Mouse (Mus musculus): ENCODE data around the gene Zfp551. TPM values are rescaled to one million over a fixed set of nuclear protein-coding genes. Genes with fewer than 3 reads are reported as not detected.

Zfp551 gene
- 10 to 100 TPM in 2 of 4 experiments, 1 to 10 TPM in 2; 8.3 to 10.3 (median 9.9) TPM for total RNA-seq (2022)

DNA sequence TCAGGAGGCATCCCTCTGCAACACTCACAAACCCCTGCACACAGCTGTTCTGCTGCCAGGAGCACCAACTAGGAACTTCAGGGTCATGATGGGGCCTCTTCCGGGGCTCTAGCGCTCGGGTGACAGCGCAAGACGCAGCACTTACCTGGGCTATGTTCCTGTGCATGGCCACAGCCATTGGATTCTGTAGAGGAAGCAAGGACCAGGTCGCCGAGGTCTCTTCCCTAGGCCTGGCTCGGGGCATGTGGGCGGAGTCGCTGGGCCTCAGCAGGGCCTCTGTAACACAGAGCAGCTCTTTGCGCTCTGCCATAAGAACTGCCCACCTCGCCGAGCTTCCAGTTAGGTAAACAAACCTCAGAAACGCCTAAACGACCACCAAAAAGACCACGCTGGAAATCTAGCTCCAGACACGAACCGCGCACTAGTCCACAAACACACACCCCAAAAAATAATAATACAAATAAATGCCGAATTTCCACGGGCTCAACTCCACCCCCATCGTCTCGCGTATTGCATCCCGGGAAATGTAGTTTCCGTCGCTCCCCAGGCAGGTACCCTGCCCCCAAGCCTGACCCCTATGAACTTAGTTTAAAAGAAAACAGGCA, at the start of gene Zfp551:
TSS of gene Zfp551 (minus strand) at position 507 of the 605 bp plus-strand sequence.
- DNase-seq (ENCODE audit: low spot score in 2 of 2) = peak; percentile 33 to 49

DNA sequence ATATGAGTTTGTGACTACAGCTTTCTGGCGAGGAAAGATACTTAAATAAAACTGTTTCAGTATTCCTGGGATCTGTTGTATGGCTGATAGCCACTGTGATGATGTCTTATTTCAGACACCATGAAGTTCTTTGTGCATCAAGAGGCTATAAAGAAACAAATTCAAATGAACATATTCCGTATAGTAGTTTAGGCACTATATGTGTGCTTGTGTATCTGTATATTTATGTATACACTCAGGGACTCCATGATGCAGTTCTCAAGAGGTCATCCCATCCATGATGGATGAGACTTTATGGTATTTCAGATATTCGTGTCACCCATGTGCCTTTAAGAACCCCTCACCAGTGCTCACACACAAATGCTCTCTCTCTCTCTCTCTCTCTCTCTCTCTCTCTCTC, 304 bp upstream of the Zfp551 start:
- no peak for DNase-seq (ENCODE audit: low spot score in 2 of 2)

DNA sequence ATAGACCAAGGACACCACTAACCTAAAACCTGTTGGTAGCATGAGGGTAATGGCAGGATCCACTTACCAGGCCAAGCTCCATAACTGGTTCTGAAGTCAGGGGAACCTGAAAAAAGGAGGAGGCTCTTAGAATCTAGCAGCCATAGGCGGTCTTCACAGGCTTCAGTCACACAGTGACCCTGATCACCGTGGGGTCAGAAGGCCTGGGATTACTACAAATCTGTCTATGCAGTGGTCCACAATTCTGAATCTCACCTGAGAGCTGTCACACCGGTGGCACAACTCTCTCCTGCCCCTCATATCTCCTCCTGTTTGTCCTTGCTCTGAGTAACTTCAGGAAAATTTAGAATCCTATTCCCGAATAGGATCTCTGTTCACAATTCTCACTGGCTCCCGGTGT, 810 bp downstream of the Zfp551 start:
- DNase-seq (ENCODE audit: low spot score in 2 of 2) = no peak

- DNase-seq (ENCODE audit: low spot score in 2 of 2) = no peak
Measured at GRCm38 (mm10) chr7:12369173-12369572, 53.4 kb downstream of the Zfp551 start, which contains the start of gene Vmn1r84. TSS of gene Vmn1r84 (minus strand) at chr7:12369273.

Other genes starting within 250 kb of the Zfp551 start
- not detected for gene Vmn1r80, start 233.5 kb downstream of the Zfp551 start, total RNA-seq (2022)
- under 1 TPM in 1 of 4 experiments, not detected in 3; 0.04 TPM for gene Vmn1r81, start 154.5 kb downstream of the Zfp551 start, total RNA-seq (2022)
- not detected for gene Vmn1r82, start 122.3 kb downstream of the Zfp551 start, total RNA-seq (2022)
- under 1 TPM in 1 of 4 experiments, not detected in 3; 0.13 TPM for gene Vmn1r83, start 93.3 kb downstream of the Zfp551 start, total RNA-seq (2022)
- not detected for gene Vmn1r84, start 53.5 kb downstream of the Zfp551 start, total RNA-seq (2022)
- 10 to 100 TPM; 12.3 to 15.9 (median 14.7) TPM for gene Zfp606, start 55.5 kb upstream of the Zfp551 start, total RNA-seq (2022)
- not detected for gene 2900092C05Rik, start 89.8 kb upstream of the Zfp551 start, total RNA-seq (2022)
- gene Vmn2r53, start 186.0 kb upstream of the Zfp551 start, total RNA-seq (2022) = under 1 TPM; 0.06 to 0.16 (median 0.08) TPM
- gene Vmn2r54, start 217.6 kb upstream of the Zfp551 start, total RNA-seq (2022) = not detected